ENCODE assay signal across 20 mouse cellular contexts in genomic region chr2:50328181-50328580, GRCm38 (mm10).
"Had no signal": no experiment of that assay in that cellular context is flagged by ENCODE, and none has a peak within 500 bp of the region (broad histone marks: within the 10 kb centered on the region; RNA-seq: fewer than 3 reads in every experiment).

No protein-coding gene starts in this region.

- H3K27ac ChIP-seq: liver, embryonic 14.5 days; midbrain, embryonic 10.5 days; midbrain, embryonic 13.5 days; neural tube, embryonic 13.5 days; stomach, embryonic 15.5 days had no signal

- H3K9ac ChIP-seq: liver, embryonic 14.5 days; liver, postnatal 0 days; lung, embryonic 14.5 days; midbrain, embryonic 13.5 days; neural tube, embryonic 13.5 days; stomach, embryonic 15.5 days had no signal

- H3K27me3 ChIP-seq: megakaryocyte, embryonic 14.5 days; midbrain, embryonic 13.5 days; neural tube, embryonic 13.5 days; stomach, embryonic 15.5 days had no signal

- H3K4me3 ChIP-seq: megakaryocyte, embryonic 14.5 days; midbrain, embryonic 10.5 days; midbrain, embryonic 13.5 days; myocyte; neural tube, embryonic 13.5 days; stomach, embryonic 15.5 days had no signal

- ATAC-seq: liver, postnatal 0 days; lung, postnatal 0 days; midbrain, embryonic 13.5 days; midbrain, embryonic 16.5 days had no signal

- H3K4me2 ChIP-seq: lung, embryonic 14.5 days; midbrain, embryonic 13.5 days; neural tube, embryonic 13.5 days; stomach, embryonic 15.5 days had no signal

- H3K36me3 ChIP-seq: midbrain, embryonic 10.5 days; midbrain, embryonic 13.5 days; neural tube, embryonic 13.5 days; stomach, embryonic 15.5 days had no signal

- H3K9me3 ChIP-seq: megakaryocyte, embryonic 14.5 days; midbrain, embryonic 10.5 days; midbrain, embryonic 13.5 days; neural tube, embryonic 13.5 days; stomach, embryonic 15.5 days had no signal

- H3K4me1 ChIP-seq: megakaryocyte, embryonic 14.5 days; midbrain, embryonic 10.5 days; neural tube, embryonic 13.5 days; stomach, embryonic 15.5 days had no signal

- DNase-seq: kidney, adult 8-10 months; kidney, postnatal 14 days; kidney, postnatal 4 days; left cerebral cortex, postnatal 4 days; liver, postnatal 0 days; lung, embryonic 14.5 days; lung, postnatal 36 days; retina, postnatal 1 day; right cerebral cortex, postnatal 25 days; spleen, adult 18-20 months; thymus, postnatal 25 days had no signal
